Mouse (Mus musculus): Measurements from ENCODE around the gene Ecm1. TPM values are rescaled to one million over a fixed set of nuclear protein-coding genes. Genes with fewer than 3 reads are reported as not detected.

Ecm1 gene
- polyA plus RNA-seq, 1 experiment from 2014 or later = 110 TPM

GRCm38 (mm10) chr3:95689171-95689915, 50.0 kb downstream of the Ecm1 start:
- Histone ChIP-seq H3K27ac (ENCODE audit: low read length) (peak overlapping the region; percentile 99), H3K9me3 (replicated peaks; ENCODE audit: control insufficient read depth, low read length) (no peaks in the 10 kb centered on the region), H3K4me1 (ENCODE audit: control insufficient read depth, insufficient read depth, low read length) (peaks cover 43% of the 10 kb centered on the region), H3K9ac (ENCODE audit: low read length) (peak overlapping the region; percentile 39; the same call in 1 of the 2 replicates), H3K4me3 (replicated peaks; ENCODE audit: low read length) (no peak overlapping the region), H3K36me3 (ENCODE audit: control insufficient read depth, insufficient read depth, low read length) (no peaks in the 10 kb centered on the region), H3K27me3 (ENCODE audit: control insufficient read depth, insufficient read depth, low read length) (no peaks in the 10 kb centered on the region), H3K4me2 (ENCODE audit: low read depth, low read length) (peak overlapping the region; percentile 9; the same call in 1 of the 2 replicates)
- 20% methylated on average over 11 of the region's 11 CpGs for WGBS
- ATAC-seq (ENCODE audit: insufficient read depth, low FRiP score) = 0 out of 2 replicates have a peak, but pooled peaks have one; percentile 9

- peak; percentile 73 for ATAC-seq (ENCODE audit: insufficient read depth, low FRiP score)
- Histone ChIP-seq H3K27me3 (ENCODE audit: control insufficient read depth, insufficient read depth, low read length) (no peaks in the 10 kb centered on the region), H3K4me1 (ENCODE audit: control insufficient read depth, insufficient read depth, low read length) (peaks cover 39% of the 10 kb centered on the region), H3K27ac (ENCODE audit: low read length) (peak within 1 kb of the TSS; percentile 99), H3K4me3 (replicated peaks; ENCODE audit: low read length) (peak within 1 kb of the TSS; percentile 48), H3K9me3 (replicated peaks; ENCODE audit: control insufficient read depth, low read length) (no peaks in the 10 kb centered on the region), H3K9ac (ENCODE audit: low read length) (peak within 1 kb of the TSS; percentile 77), H3K36me3 (ENCODE audit: control insufficient read depth, insufficient read depth, low read length) (no peaks in the 10 kb centered on the region), H3K4me2 (ENCODE audit: low read depth, low read length) (peak within 1 kb of the TSS; percentile 92)
- 3% methylated on average over 50 of the region's 50 CpGs for whole genome bisulfite sequencing
Observed at GRCm38 (mm10) chr3:95687524-95688421, 51.6 kb downstream of the Ecm1 start, which contains the start of gene Adamtsl4. TSS of gene Adamtsl4 (minus strand) at chr3:95687917.

- Histone ChIP-seq H3K36me3 (ENCODE audit: control insufficient read depth, insufficient read depth, low read length) (no peaks in the 10 kb centered on the region), H3K27ac (ENCODE audit: low read length) (peak overlapping the region; percentile 99), H3K9ac (ENCODE audit: low read length) (peak overlapping the region; percentile 77), H3K4me2 (ENCODE audit: low read depth, low read length) (peak overlapping the region; percentile 92), H3K4me3 (replicated peaks; ENCODE audit: low read length) (peak overlapping the region; percentile 48), H3K27me3 (ENCODE audit: control insufficient read depth, insufficient read depth, low read length) (no peaks in the 10 kb centered on the region), H3K4me1 (ENCODE audit: control insufficient read depth, insufficient read depth, low read length) (peaks cover 39% of the 10 kb centered on the region), H3K9me3 (replicated peaks; ENCODE audit: control insufficient read depth, low read length) (no peaks in the 10 kb centered on the region)
- peak; percentile 7; the same call in 1 of the 2 replicates for ATAC-seq (ENCODE audit: insufficient read depth, low FRiP score)
- WGBS = 13% methylated on average over 4 of the region's 4 CpGs
Observed at GRCm38 (mm10) chr3:95687168-95687523, 52.2 kb downstream of the Ecm1 start.

GRCm38 (mm10) chr3:95686492-95687167, 52.7 kb downstream of the Ecm1 start:
- Histone ChIP-seq H3K27ac (ENCODE audit: low read length) (peak overlapping the region; percentile 99), H3K4me1 (ENCODE audit: control insufficient read depth, insufficient read depth, low read length) (peaks cover 41% of the 10 kb centered on the region), H3K9ac (ENCODE audit: low read length) (peak overlapping the region; percentile 77), H3K27me3 (ENCODE audit: control insufficient read depth, insufficient read depth, low read length) (no peaks in the 10 kb centered on the region), H3K36me3 (ENCODE audit: control insufficient read depth, insufficient read depth, low read length) (no peaks in the 10 kb centered on the region), H3K4me3 (replicated peaks; ENCODE audit: low read length) (peak overlapping the region; percentile 48), H3K9me3 (replicated peaks; ENCODE audit: control insufficient read depth, low read length) (no peaks in the 10 kb centered on the region), H3K4me2 (ENCODE audit: low read depth, low read length) (peak overlapping the region; percentile 92)
- peak; percentile 51 for ATAC-seq (ENCODE audit: insufficient read depth, low FRiP score)
- 38% methylated on average over 9 of the region's 10 CpGs for WGBS

- ATAC-seq (ENCODE audit: insufficient read depth, low FRiP score) = no peak
- H3K4me1 ChIP-seq (ENCODE audit: control insufficient read depth, insufficient read depth, low read length) = peaks cover 46% of the 10 kb centered on the region
- H3K4me2 ChIP-seq (ENCODE audit: low read depth, low read length) = peak overlapping the region; percentile 92; the same call in 1 of the 2 replicates
- peak overlapping the region; percentile 99; the same call in 1 of the 2 replicates for H3K27ac ChIP-seq (ENCODE audit: low read length)
- no peaks in the 10 kb centered on the region for H3K36me3 ChIP-seq (ENCODE audit: control insufficient read depth, insufficient read depth, low read length)
- H3K4me3 ChIP-seq (replicated peaks; ENCODE audit: low read length) = no peak overlapping the region
- H3K27me3 ChIP-seq (ENCODE audit: control insufficient read depth, insufficient read depth, low read length) = no peaks in the 10 kb centered on the region
- no peaks in the 10 kb centered on the region for H3K9me3 ChIP-seq (replicated peaks; ENCODE audit: control insufficient read depth, low read length)
- peak overlapping the region; percentile 46; the same call in 1 of the 2 replicates for H3K9ac ChIP-seq (ENCODE audit: low read length)
- 79% methylated on average over 2 of the region's 2 CpGs for WGBS
Observed at GRCm38 (mm10) chr3:95685701-95686100, 53.7 kb downstream of the Ecm1 start.

- no peak for ATAC-seq (ENCODE audit: insufficient read depth, low FRiP score)
- Histone ChIP-seq H3K4me2 (ENCODE audit: low read depth, low read length) (no peak overlapping the region), H3K9me3 (replicated peaks; ENCODE audit: control insufficient read depth, low read length) (no peaks in the 10 kb centered on the region), H3K36me3 (ENCODE audit: control insufficient read depth, insufficient read depth, low read length) (no peaks in the 10 kb centered on the region), H3K27ac (ENCODE audit: low read length) (no peak overlapping the region), H3K27me3 (ENCODE audit: control insufficient read depth, insufficient read depth, low read length) (no peaks in the 10 kb centered on the region), H3K4me1 (ENCODE audit: control insufficient read depth, insufficient read depth, low read length) (peaks cover 45% of the 10 kb centered on the region), H3K9ac (ENCODE audit: low read length) (peak overlapping the region; percentile 46; the same call in 1 of the 2 replicates), H3K4me3 (replicated peaks; ENCODE audit: low read length) (no peak overlapping the region)
- 82% methylated on average over 4 of the region's 4 CpGs for WGBS
Observed at GRCm38 (mm10) chr3:95685301-95685700, 54.1 kb downstream of the Ecm1 start.

- no peak overlapping the region for H3K27ac ChIP-seq (ENCODE audit: low read length)
Observed at GRCm38 (mm10) chr3:95684846-95685245, 54.5 kb downstream of the Ecm1 start.

More at GRCm38 (mm10) chr3:95684846-95685245, 54.5 kb downstream of the Ecm1 start:
- H3K36me3 ChIP-seq (ENCODE audit: control insufficient read depth, insufficient read depth, low read length) = no peaks in the 10 kb centered on the region
- WGBS = 52% methylated on average over 5 of the region's 8 CpGs
- no peak overlapping the region for H3K4me3 ChIP-seq (replicated peaks; ENCODE audit: low read length)
- H3K4me1 ChIP-seq (ENCODE audit: control insufficient read depth, insufficient read depth, low read length) = peaks cover 45% of the 10 kb centered on the region
- H3K9ac ChIP-seq (ENCODE audit: low read length) = no peak overlapping the region
- no peak for ATAC-seq (ENCODE audit: insufficient read depth, low FRiP score)
- H3K4me2 ChIP-seq (ENCODE audit: low read depth, low read length) = no peak overlapping the region
- H3K9me3 ChIP-seq (replicated peaks; ENCODE audit: control insufficient read depth, low read length) = no peaks in the 10 kb centered on the region
- H3K27me3 ChIP-seq (ENCODE audit: control insufficient read depth, insufficient read depth, low read length) = no peaks in the 10 kb centered on the region

Measured in stomach, embryonic 16.5 days (tissue).